Mouse (Mus musculus) G1E (cell line): ENCODE results near the gene Chrnb2. TPM values are rescaled to one million over a fixed set of nuclear protein-coding genes. Genes with fewer than 3 reads are reported as not detected.
A peak's percentile ranks its signal among the peaks of the same experiment; 100 is the strongest.

Experiments
- ATAC-seq: 2 replicates; pipeline ENCODE4 v1.8.0; 2016; ENCODE audit warnings: mild to moderate bottlenecking; ENCODE audit not compliant: insufficient number of reproducible peaks, poor library complexity, low FRiP score, severe bottlenecking; ENCODE audit errors: extremely low read depth
- DNase-seq: peaks from one replicate; pipeline ENCODE4 v3.0.0; 2012; ENCODE audit warnings: low spot score
- H3K27me3 ChIP-seq: 2 replicates; pipeline ENCODE4 v1.6.1; 2012; ENCODE audit warnings: mild to moderate bottlenecking, low read length, inconsistent platforms; ENCODE audit not compliant: insufficient read depth
- H3K36me3 ChIP-seq: replicated peaks from 2 replicates; pipeline ENCODE3; 2012; ENCODE audit warnings: mild to moderate bottlenecking, inconsistent platforms
- H3K4me1 ChIP-seq: 2 replicates; pipeline ENCODE4 v1.6.1; 2012; ENCODE audit warnings: low read depth, low read length, inconsistent platforms, mixed read lengths; ENCODE audit not compliant: insufficient read depth
- H3K4me3 ChIP-seq: 2 replicates; pipeline ENCODE4 v1.5.1; 2012; ENCODE audit warnings: low read depth, mild to moderate bottlenecking, inconsistent platforms, low read length, moderate library complexity, mixed read lengths
- H3K9me3 ChIP-seq: replicated peaks from 2 replicates; pipeline ENCODE4 v1.6.1; 2012; ENCODE audit warnings: inconsistent platforms
- CTCF ChIP-seq: IDR thresholded peaks from 2 replicates; pipeline ENCODE4 v1.5.1; 2012; ENCODE audit warnings: low read depth, low read length, inconsistent platforms, mixed read lengths
- GATA1 ChIP-seq: IDR thresholded peaks from 2 replicates; pipeline ENCODE4 v1.6.1; 2012; ENCODE audit warnings: borderline replicate concordance, low read length, inconsistent platforms, mixed read lengths
- GATA2 ChIP-seq: IDR thresholded peaks from 2 replicates; pipeline ENCODE4 v1.6.1; 2012; ENCODE audit warnings: low read depth, low read length, inconsistent platforms, borderline replicate concordance
- POLR2AphosphoS5 ChIP-seq: IDR thresholded peaks from 2 replicates; pipeline ENCODE4 v1.6.1; 2012; ENCODE audit warnings: low read depth, low read length, inconsistent platforms; ENCODE audit not compliant: insufficient replicate concordance
- TAL1 ChIP-seq: conservative IDR thresholded peaks from 2 replicates; pipeline ENCODE4 v1.6.1; 2012; ENCODE audit warnings: low read depth, low read length, inconsistent platforms, mixed read lengths
- polyA plus RNA-seq: library from polyadenylated mRNA; stranded (reverse); fragments of >175 nt; gene quantifications from 2 replicates; pipeline ENCODE4 v1.2.3, GENCODE M21; 2012
- total RNA-seq, 2 experiments: library from RNA; stranded (forward) in 1 of 2; stranded (reverse) in 1 of 2; fragments of 200-1000 nt in 1 of 2; fragments of >200 nt in 1 of 2; fragmentation: Nextera tagmentation in 1 of 2; gene quantifications; 2 replicates each; pipeline ENCODE4 v1.2.3; 2014 to 2017

Chrnb2 gene
- total and polyA plus RNA-seq, 3 experiments = 0.23 to 2.2 (median 1.2) TPM

DNA sequence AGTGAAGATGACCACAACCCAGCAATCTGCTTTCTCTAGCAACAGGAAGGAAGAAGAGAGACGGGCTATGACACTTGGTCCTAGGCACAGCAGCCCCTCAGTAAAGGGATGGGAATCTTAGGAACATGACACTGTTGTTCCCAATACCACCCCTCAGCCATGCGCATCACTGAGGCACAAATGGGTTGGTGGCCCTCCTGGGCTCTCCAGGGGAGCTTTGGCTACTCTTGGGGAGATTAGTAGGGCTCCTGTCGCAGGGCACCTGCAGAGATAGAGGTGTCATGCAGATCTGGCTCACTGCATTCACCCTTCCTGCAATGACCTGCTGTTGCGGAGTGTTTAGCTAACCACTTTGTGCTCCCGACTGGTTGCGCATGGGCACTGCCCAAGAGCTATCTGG, 21.8 kb upstream of the Chrnb2 start:
- Histone ChIP-seq H3K36me3 (peaks cover 33% of the 10 kb centered on the region), H3K4me1 (peaks cover 19% of the 10 kb centered on the region), H3K4me3 (no peak overlapping the region), H3K9me3 (no peaks in the 10 kb centered on the region), H3K27me3 (peaks cover 7% of the 10 kb centered on the region; the same call in 1 of the 2 replicates)
- no peak for ATAC-seq
- no peak for DNase-seq
- no peak for TF ChIP-seq POLR2AphosphoS5
- no peak for TF ChIP-seq GATA2
- no peak for TF ChIP-seq CTCF
- TF ChIP-seq TAL1 = no peak
- no peak for TF ChIP-seq GATA1

- Histone ChIP-seq H3K36me3 (peaks cover 44% of the 10 kb centered on the region), H3K4me3 (no peak overlapping the region), H3K4me1 (peaks cover 24% of the 10 kb centered on the region), H3K9me3 (no peaks in the 10 kb centered on the region), H3K27me3 (peaks cover 7% of the 10 kb centered on the region; the same call in 1 of the 2 replicates)
- DNase-seq (peak; percentile 47), ATAC-seq (no peak)
- TF ChIP-seq TAL1 (no peak), POLR2AphosphoS5 (no peak), GATA2 (no peak), CTCF (no peak), GATA1 (no peak)
Measured at GRCm38 (mm10) chr3:89784991-89785753, 20.7 kb upstream of the Chrnb2 start.

GRCm38 (mm10) chr3:89781640-89782039, 17.2 kb upstream of the Chrnb2 start:
- H3K9me3 ChIP-seq = no peaks in the 10 kb centered on the region
- H3K27me3 ChIP-seq = peaks cover 7% of the 10 kb centered on the region; the same call in 1 of the 2 replicates
- peaks cover 25% of the 10 kb centered on the region for H3K4me1 ChIP-seq
- no peak overlapping the region for H3K4me3 ChIP-seq
- H3K36me3 ChIP-seq = peaks cover 79% of the 10 kb centered on the region
- TF ChIP-seq GATA2 = no peak
- TF ChIP-seq TAL1 = no peak
- no peak for TF ChIP-seq CTCF
- TF ChIP-seq GATA1 = no peak
- TF ChIP-seq POLR2AphosphoS5 = no peak
- ATAC-seq (no peak), DNase-seq (no peak)

- no peak for DNase-seq
- Histone ChIP-seq H3K4me1 (peaks cover 36% of the 10 kb centered on the region), H3K9me3 (no peaks in the 10 kb centered on the region), H3K36me3 (peaks cover 95% of the 10 kb centered on the region), H3K27me3 (no peaks in the 10 kb centered on the region), H3K4me3 (no peak overlapping the region)
- TF ChIP-seq GATA1 = no peak
- TF ChIP-seq TAL1 = no peak
- no peak for TF ChIP-seq CTCF
- no peak for TF ChIP-seq POLR2AphosphoS5
- no peak for TF ChIP-seq GATA2
- no peak for ATAC-seq
Measured at GRCm38 (mm10) chr3:89780102-89780501, 15.7 kb upstream of the Chrnb2 start.

DNA sequence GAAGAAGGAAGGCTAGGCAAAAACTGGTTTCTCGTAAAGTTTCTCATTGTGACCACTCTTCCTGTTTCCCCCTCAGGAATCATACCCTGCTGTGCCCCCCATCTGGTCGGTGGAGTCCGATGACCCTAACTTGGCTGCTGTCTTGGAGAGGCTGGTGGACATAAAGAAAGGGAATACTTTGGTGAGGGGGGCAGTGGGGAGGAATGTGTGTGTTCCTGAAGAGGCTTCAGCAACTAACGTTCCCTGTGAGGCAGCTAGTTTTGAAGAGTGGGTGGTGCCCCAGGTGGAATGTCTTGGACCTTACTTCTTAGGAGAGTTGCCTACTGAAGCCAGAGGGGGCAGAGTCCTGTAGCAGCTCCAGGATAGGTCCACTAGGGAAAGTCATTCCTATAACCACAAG, 11.6 kb upstream of the Chrnb2 start:
- no peak for ATAC-seq
- DNase-seq = no peak
- Histone ChIP-seq H3K9me3 (no peaks in the 10 kb centered on the region), H3K4me3 (no peak overlapping the region), H3K36me3 (peaks cover 79% of the 10 kb centered on the region), H3K27me3 (no peaks in the 10 kb centered on the region), H3K4me1 (peaks cover 61% of the 10 kb centered on the region)
- TF ChIP-seq TAL1 (no peak), GATA1 (no peak)

DNA sequence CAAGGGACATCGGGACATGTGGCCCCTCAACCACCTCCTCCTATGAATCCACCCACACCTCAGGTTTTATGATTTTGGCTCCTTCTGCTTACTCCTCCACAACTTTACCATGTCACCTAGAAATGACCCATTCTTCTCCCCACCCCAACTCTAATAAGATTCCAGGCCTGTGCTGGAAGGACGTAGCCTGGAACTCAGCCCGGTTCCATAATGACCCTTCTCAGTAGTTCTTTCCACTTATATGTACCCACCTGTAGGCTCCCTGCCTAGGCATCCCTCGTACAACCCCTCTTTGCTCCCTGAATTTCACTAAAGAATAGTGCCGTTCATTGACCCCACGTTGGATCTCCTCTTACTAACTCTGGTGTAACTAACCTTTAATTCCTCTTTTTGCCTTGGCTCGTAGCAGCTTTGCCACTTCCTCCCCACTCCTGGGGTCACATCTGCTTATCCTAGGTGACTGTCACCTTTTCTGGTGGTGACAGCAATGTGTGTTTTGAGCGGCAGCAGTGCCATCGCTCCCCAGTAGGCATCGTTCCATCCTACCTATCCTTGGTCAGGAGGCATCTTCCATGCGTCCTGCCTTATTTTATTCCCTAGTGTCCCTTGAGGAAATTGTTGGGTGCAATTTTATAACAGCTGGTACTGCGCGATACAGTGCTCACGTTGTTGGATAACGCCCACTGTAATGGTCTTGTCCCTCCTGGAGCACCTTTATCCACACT, 10.0 kb upstream of the Chrnb2 start:
- DNase-seq (peak; percentile 59), ATAC-seq (no peak)
- Histone ChIP-seq H3K36me3 (peaks cover 79% of the 10 kb centered on the region), H3K4me3 (peak overlapping the region; percentile 88), H3K27me3 (no peaks in the 10 kb centered on the region), H3K4me1 (peaks cover 64% of the 10 kb centered on the region), H3K9me3 (no peaks in the 10 kb centered on the region)
- no peak for TF ChIP-seq GATA1
- no peak for TF ChIP-seq POLR2AphosphoS5
- TF ChIP-seq TAL1 = no peak
- TF ChIP-seq CTCF = no peak
- TF ChIP-seq GATA2 = no peak
